Mouse (Mus musculus) gonadal fat pad, adult 2 months (tissue): Measurements from ENCODE around the gene Tas2r122. TPM values are rescaled to one million over a fixed set of nuclear protein-coding genes. Genes with fewer than 3 reads are reported as not detected.
"Not testable (repeated sequence)": the region's sequence is repeated elsewhere in the genome, so short reads cannot be mapped to it uniquely, and the experiment has no call there.

ENCODE experiments used
- DNase-seq: peaks from one replicate; pipeline ENCODE4 v3.0.0-alpha.2; 2012; ENCODE audit warnings: low read depth
- polyA plus RNA-seq: library from polyadenylated mRNA; depleted of rRNA; stranded (reverse); fragments of >200 nt; gene quantifications from 2 replicates; pipeline ENCODE4 v1.2.3, GENCODE M21; 2012; rRNA removed

The Tas2r122 gene
- polyA plus RNA-seq = not detected in 2 replicates

DNA sequence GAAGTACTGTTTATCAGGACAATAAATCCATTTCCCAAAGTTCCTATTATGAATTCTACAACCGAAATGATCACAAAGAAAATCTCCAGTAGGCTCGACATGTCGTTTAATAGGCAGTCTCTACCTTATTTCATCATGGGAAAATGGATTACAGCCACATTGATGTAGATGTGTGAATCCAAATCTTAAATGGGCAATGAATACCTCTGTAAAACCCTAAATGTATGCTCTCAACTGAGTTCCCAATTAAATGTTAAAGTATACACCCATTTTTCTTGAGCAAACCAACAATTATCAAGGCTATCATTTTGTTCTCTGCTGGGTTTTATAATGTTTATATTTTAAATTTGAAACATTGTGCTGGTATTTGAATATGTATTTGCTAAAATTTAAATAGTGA lies at the start of gene Tas2r122:
Gene Tas2r122 (minus strand): TSS at position 101 of the 400 bp plus-strand sequence.
- DNase-seq = no peak

DNA sequence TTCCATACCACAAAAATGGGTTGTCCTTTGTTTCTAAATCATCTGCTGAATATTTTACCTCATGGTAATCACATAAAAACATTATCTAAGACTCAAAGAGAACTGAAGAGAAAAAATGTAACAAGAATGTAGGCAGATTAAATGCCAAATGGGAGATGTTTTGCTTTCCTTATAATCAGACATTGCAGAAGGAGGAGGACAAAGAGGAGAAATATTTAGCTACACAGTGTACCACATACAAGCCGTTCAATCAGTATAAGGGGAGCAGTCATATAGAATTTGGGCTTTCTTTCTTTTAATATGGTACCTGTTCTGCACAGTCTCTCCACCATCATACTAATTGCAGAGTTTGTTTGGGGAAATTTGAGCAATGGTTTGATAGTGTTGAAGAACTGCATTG lies 42.7 kb upstream of the Tas2r122 start, which contains the start of gene Tas2r124:
Gene Tas2r124 (plus strand): TSS at position 301 of the 400 bp plus-strand sequence.
- DNase-seq = no peak

DNA sequence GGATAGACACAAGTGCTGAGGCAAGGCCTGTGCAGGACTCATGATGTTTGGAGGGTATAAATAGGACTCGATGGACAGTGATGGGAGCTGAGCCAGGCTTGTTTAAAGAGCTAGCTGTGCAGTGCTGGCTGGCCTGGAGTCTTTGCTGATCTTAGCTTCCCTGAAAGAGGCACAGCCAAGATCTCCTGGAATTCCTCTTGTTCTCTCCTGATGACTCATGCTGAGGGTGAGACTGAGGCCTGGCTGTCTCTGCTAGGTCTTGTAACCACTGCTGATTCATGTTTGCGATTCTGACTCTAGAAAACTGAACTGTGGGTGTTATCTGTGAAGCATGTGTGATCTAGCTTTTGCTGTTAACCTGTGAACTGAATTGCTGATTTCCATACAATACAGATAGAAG lies 38.5 kb upstream of the Tas2r122 start:
- no peak for DNase-seq

DNA sequence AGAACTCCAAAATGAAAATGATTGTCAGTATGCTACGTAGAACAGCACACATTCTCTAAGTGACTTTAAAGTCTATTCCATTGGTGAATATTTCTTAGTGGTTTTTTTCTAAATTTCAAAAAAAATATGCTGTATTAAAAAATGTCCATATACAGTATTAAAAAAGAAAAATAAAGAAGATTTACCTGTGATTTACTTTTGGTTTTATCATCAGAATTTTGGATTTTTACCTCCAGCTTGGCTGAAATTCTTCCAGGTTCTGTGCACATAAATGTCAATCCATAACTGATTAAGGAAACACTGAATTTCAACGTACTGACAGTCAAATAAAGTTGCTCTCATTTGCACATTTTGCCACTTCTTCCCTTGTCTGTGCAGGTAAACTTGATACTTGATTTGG lies 26.2 kb upstream of the Tas2r122 start, which contains the start of gene Tas2r115:
Gene Tas2r115 (minus strand): TSS at position 101 of the 400 bp plus-strand sequence.
- DNase-seq = no peak

- DNase-seq = no peak
Observed at GRCm38 (mm10) chr6:132700907-132701306, 10.8 kb downstream of the Tas2r122 start, which contains the start of gene Tas2r121. TSS of gene Tas2r121 (minus strand) at chr6:132701007.

- not testable (repeated sequence) for DNase-seq
Observed at GRCm38 (mm10) chr6:132691596-132691995, 20.1 kb downstream of the Tas2r122 start.

Other genes with a start within 250 kb of the Tas2r122 start
- not detected in 2 replicates for gene Prh1, start 142.1 kb downstream of the Tas2r122 start, polyA plus RNA-seq
- gene Prp2, start 116.0 kb downstream of the Tas2r122 start, polyA plus RNA-seq = not detected in 2 replicates
- gene A630073D07Rik, start 60.4 kb downstream of the Tas2r122 start, polyA plus RNA-seq = not detected in 2 replicates
- gene Tas2r120, start 55.0 kb downstream of the Tas2r122 start, polyA plus RNA-seq = not detected in 2 replicates
- not detected in 2 replicates for gene Tas2r121, start 10.9 kb downstream of the Tas2r122 start, polyA plus RNA-seq
- gene Tas2r115, start 26.1 kb upstream of the Tas2r122 start, polyA plus RNA-seq = not detected in 2 replicates
- not detected in 2 replicates for gene Tas2r124, start 42.8 kb upstream of the Tas2r122 start, polyA plus RNA-seq
- gene Tas2r102, start 50.2 kb upstream of the Tas2r122 start, polyA plus RNA-seq = not detected in 2 replicates
- not detected in 2 replicates for gene Tas2r136, start 66.2 kb upstream of the Tas2r122 start, polyA plus RNA-seq
- gene Tas2r117, start 90.9 kb upstream of the Tas2r122 start, polyA plus RNA-seq = not detected in 2 replicates
- not detected in 2 replicates for gene Tas2r123, start 135.2 kb upstream of the Tas2r122 start, polyA plus RNA-seq
- gene Tas2r116, start 143.5 kb upstream of the Tas2r122 start, polyA plus RNA-seq = not detected in 2 replicates
- not detected in 2 replicates for gene Tas2r110, start 156.1 kb upstream of the Tas2r122 start, polyA plus RNA-seq
- gene Tas2r113, start 181.1 kb upstream of the Tas2r122 start, polyA plus RNA-seq = not detected in 2 replicates
- not detected in 2 replicates for gene Tas2r125, start 197.7 kb upstream of the Tas2r122 start, polyA plus RNA-seq
- gene Tas2r129, start 239.2 kb upstream of the Tas2r122 start, polyA plus RNA-seq = not detected in 2 replicates
- gene Tas2r131, start 246.0 kb upstream of the Tas2r122 start, polyA plus RNA-seq = not detected in 2 replicates